Mouse (Mus musculus) heart, postnatal 36 days (tissue): ENCODE results near the gene Tpsb2. TPM values are rescaled to one million over a fixed set of nuclear protein-coding genes. Genes with fewer than 3 reads are reported as not detected.
A peak's percentile ranks its signal among the peaks of the same experiment; 100 is the strongest.

Experiments
- DNase-seq, 2 experiments: peaks; one replicate each; pipeline ENCODE4 v3.0.0; 2021 to 2022
- intact Hi-C: fragments of 180-260 bp; cut with DNase I; formaldehyde crosslinking; loops from one replicate; pipeline ENCODE4 v1.15.1; 2025
- total RNA-seq, 2 experiments: library from RNA; stranded (reverse); gene quantifications; 2 replicates each; pipeline ENCODE4 v1.2.3; 2021

The Tpsb2 gene
- total RNA-seq, 2 experiments from 2014 or later = 1.8 to 2.2 TPM

DNA sequence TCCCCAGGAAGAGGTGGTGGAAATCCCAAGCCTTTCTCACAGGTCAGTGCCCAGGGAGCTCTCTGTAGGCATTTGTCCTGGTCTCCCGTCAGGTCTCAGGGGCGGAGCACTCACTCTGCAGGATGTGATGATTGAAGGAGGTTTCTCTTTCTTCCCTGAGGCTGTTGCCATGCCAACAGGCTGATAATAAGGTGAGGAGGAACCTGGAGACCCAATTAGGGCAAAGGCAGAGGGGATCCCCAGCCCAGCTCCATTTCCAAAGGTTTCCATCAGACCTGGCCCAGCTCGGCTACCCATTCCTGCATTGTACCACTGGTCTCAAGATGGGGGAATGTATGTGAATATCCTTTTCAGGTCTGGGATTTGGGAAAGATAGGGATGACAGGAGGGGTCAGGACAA lies 38.1 kb downstream of the Tpsb2 start:
- no peak for DNase-seq
- intact Hi-C loops = no loop called here

DNA sequence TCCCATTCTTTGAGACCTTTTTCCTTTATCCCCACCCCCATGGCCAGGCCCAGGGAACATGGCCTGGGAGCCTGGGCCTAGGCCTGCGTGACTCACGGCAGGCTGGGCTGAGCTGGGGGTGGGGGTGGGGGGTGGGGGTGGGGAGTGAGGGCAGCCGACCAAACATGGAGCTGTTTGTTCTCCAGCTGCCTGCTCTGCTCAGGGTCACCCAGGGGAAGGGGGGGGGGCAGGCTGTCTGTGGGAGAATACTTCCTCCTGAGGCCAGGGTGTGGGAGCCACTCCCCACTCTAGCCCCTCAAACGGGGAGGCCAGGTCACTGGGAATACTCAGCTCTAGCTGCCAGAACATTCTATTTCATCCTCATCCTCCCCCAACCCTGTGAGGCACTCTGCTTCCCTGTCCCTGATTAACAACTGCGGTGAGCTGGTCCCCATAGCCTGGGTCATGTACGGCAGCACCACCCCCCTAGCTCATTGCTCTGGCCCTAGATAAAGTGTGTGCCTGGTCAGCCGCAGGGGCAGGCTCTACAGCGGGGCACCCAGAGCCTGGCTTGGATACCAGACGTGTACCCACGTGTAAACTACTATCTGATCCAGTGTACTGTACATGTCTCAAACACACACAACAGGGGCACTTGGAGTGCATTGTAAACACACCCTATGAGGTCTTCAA lies 39.3 kb downstream of the Tpsb2 start:
- peak in 1 of 2 experiments; percentile 14 for DNase-seq
- intact Hi-C loops = no loop called here

GRCm38 (mm10) chr17:25406011-25406441 lies 39.9 kb downstream of the Tpsb2 start:
- intact Hi-C loops = no loop called here
- peak in 1 of 2 experiments; percentile 14 for DNase-seq

GRCm38 (mm10) chr17:25407352-25407751 lies 41.2 kb downstream of the Tpsb2 start:
- intact Hi-C loops = no loop called here
- DNase-seq = no peak

DNA sequence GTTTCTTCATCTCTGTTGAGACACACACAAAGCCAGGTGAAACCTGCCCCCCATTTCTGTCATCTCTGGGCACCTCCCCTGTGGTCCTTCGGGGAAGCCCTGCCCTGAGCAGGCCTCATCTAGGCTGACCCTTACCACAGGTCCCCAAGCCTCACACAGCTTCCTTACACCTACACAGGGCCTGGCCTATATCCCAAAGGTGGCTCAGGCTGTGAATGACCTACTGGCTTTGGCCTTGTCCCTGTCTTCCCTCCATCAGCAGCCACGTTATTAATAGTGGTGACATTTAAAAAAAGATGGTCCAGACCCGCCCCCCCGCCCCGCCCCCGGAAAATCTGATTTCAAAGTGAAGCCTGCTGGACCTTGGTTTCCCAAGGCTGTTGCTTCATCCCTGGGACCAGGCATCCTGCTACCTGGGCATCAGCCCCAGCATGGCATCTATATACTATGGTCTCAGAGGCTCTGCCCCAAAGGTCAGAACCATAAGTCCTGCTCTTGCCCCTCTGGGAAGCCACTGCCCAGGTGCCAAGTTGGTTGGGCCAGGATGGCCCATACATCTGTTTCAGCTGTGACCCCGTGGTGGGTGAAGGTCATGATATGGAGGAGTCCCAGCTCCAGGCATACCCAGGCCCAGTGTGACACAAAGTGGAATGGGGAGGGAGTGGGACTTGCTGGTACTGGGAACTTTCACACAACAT lies 42.3 kb downstream of the Tpsb2 start:
- DNase-seq = no peak
- intact Hi-C loops = loop anchor here (2.0 kb wide), 1 partner anchor 24 kb away; the partner anchor contains the start of gene Cacna1h

GRCm38 (mm10) chr17:25409621-25410020 lies 43.5 kb downstream of the Tpsb2 start:
- DNase-seq = no peak
- intact Hi-C loops = loop anchor here (2.0 kb wide), 1 partner anchor 23 kb away; the partner anchor contains the start of gene Cacna1h

DNA sequence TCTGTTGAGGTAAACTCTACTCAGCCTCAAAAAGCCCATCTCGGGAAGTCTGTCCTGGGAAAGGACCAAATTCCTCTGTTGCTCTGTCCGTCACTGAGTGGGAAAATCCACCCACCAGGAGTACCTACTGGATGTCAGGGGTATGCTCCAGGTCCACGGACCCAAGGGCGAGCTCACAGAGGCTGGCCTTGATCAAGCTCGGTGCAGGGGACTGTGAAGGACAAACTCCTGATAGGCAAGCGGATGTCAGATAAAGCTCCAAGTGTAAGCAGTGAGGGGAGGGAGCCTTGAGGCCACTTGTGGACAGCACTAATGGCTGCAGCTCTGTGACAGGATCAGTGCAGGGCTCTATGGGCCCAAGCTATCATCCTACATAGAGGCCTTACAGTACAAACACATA lies 44.1 kb downstream of the Tpsb2 start:
- no peak for DNase-seq
- intact Hi-C loops = no loop called here

DNA sequence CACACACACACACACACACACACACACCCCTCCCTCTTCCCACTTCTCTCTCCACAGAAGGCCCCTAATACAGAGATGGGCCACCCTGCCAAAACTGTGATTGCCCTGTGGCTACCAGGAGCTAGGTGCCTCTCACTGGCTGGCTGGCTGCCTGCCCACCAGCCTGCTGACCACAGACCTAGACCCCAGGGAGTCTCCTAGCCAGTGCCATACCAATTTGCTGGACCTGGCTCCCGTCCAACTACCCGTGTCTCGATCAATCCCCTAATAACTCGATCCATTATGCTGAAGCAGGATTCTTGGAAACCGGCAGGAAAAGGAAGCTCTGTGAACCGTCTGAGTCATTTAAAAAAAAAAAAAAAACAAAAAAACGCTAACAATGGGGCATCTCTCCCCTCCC lies 44.7 kb downstream of the Tpsb2 start:
- DNase-seq = no peak
- intact Hi-C loops = no loop called here

DNA sequence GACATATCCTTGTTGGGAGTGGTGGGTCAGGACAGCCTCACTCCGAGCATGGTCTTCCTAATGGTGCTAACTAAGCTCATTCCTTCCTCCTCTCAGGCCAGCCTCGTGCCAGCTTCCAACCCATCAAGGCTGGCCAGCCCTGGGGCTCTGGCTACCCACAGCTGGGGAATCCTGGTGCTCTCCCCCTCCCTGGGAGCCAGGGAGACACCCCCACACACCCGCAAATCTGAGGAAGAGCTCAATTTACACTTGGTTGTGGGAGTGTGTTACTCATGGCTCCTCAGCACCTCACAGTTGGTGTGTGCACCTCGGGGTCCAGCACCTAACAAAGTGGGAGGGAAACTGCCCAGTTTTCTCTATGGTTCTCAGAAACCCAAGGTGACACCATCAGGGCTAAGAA lies 45.1 kb downstream of the Tpsb2 start:
- intact Hi-C loops = no loop called here
- no peak for DNase-seq

DNA sequence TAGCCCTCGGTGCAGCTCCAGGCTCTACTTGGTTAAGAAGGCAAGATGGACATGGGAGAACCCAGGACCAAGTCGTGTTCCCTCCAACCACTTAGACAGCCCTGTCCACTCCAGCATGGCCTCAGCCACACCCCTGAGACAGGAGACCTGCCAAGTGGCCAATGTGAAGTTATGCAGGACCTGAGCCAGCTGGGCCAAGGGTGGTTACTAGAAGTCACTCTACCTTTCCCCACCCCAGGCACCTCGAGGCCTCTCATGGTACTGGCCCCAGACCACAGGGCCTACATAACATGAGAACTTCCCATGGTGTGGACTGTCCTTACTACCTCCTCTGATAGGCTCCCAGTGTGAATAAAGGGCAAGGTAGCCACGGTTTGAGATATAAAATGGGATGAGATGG lies 48.1 kb downstream of the Tpsb2 start:
- peak; percentile 28 for DNase-seq
- intact Hi-C loops = no loop called here

DNA sequence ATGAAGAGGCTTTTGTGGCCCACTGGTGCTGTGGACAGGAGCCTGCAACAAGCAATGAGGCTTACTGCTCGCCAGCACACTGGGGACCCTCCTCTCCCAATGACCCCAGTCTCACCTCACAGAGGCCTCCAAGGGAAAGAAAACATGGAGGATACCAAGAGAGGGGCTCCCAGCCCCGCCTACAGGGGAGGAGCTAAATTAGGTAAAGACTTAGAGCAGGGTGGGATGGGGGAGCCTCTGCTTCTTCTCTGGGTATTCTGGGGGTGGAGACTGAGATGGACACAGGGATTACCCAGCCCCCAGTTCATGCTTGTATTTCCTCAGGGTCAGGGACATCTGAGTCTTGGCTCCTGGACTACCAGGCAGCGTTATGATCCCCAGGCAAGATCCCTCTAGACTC lies 48.8 kb downstream of the Tpsb2 start:
- intact Hi-C loops = no loop called here
- no peak for DNase-seq

DNA sequence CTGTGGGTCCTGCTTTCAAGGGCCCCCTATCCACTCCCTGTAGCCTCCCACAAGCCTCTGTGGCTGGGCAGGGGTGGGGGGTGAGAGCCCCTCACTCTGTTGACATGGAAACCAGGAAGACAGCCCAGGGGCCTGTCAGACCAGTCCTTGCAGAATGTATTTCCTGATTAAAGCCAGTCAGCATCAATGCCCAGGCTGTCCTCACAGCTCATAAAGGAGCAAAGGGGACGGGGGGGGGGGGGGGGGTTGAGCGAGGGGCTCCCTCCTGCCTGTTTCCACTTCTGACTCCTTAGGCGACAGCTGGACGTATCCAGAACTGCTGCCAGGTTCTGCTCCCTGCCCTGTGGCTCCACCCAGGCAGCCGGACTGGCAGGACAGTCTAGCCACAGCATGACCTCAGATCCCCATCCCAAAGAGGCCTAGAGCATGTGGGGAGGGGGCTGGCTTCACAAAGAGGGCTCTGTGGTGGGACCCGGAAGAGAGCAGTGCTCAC lies 49.4 kb downstream of the Tpsb2 start:
- DNase-seq = no peak
- intact Hi-C loops = no loop called here

DNA sequence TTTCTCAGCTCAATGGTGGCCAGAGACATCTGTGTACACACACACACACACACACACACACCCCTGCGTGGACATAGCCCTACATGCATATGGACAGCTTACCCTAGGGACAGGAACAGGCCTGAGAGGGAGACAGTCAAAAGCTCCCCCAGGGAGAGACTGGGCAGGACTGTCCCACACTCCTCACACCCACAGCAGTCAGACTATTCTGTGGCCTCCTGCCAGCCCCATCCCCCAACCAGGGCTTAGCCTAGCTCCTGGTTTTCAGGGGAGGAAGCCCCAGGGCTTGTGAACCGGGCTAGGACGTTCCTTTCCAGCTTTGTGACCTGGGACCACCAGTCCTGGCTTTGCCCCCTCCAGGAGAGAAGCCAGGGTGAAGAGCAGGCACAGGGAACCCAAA lies 50.1 kb downstream of the Tpsb2 start:
- no peak for DNase-seq
- intact Hi-C loops = no loop called here

- no peak for DNase-seq
- intact Hi-C loops = no loop called here
Measured at GRCm38 (mm10) chr17:25417990-25418389, 51.9 kb downstream of the Tpsb2 start.

Other genes with a start within 250 kb of the Tpsb2 start
- gene Ptx4, start 245.5 kb upstream of the Tpsb2 start, total RNA-seq = 1 to 10 TPM; 4.2 to 6.7 TPM
- gene Clcn7, start 232.9 kb upstream of the Tpsb2 start, total RNA-seq = 10 to 100 TPM; 28.7 to 34.3 TPM
- gene Ccdc154, start 203.8 kb upstream of the Tpsb2 start, total RNA-seq = not detected
- not detected for gene Gm38655, start 190.8 kb upstream of the Tpsb2 start, total RNA-seq
- 10 to 100 TPM; 20.8 to 22.5 TPM for gene BC003965, start 181.8 kb upstream of the Tpsb2 start, total RNA-seq
- 10 to 100 TPM in 1 of 2 experiments, 1 to 10 TPM in 1; 8.7 to 10.2 TPM for gene Unkl, start 177.9 kb upstream of the Tpsb2 start, total RNA-seq
- gene Gnptg, start 126.2 kb upstream of the Tpsb2 start, total RNA-seq = 10 to 100 TPM; 13.9 TPM
- gene Tsr3, start 126.1 kb upstream of the Tpsb2 start, total RNA-seq = 10 to 100 TPM in 1 of 2 experiments, 1 to 10 TPM in 1; 8.6 to 11.0 TPM
- under 1 TPM; 0.42 to 0.43 TPM for gene Baiap3, start 109.9 kb upstream of the Tpsb2 start, total RNA-seq
- 10 to 100 TPM; 84.3 to 95.1 TPM for gene Ube2i, start 91.7 kb upstream of the Tpsb2 start, total RNA-seq
- gene Prss34, start 67.9 kb upstream of the Tpsb2 start, total RNA-seq = under 1 TPM; 0.22 to 0.25 TPM
- not detected for gene Prss28, start 57.7 kb upstream of the Tpsb2 start, total RNA-seq
- gene Prss29, start 47.7 kb upstream of the Tpsb2 start, total RNA-seq = not detected
- gene Tpsab1, start 20.7 kb upstream of the Tpsb2 start, total RNA-seq = under 1 TPM; 0.70 to 0.86 TPM
- under 1 TPM in 1 of 2 experiments, not detected in 1; 0.30 TPM for gene Tpsg1, start 3.0 kb downstream of the Tpsb2 start, total RNA-seq
- gene Cacna1h, start 67.5 kb downstream of the Tpsb2 start, total RNA-seq = 1 to 10 TPM; 5.4 to 6.5 TPM
- under 1 TPM in 1 of 2 experiments, not detected in 1; 0.47 TPM for gene Tekt4, start 88.3 kb downstream of the Tpsb2 start, total RNA-seq
- gene Sstr5, start 131.0 kb downstream of the Tpsb2 start, total RNA-seq = not detected
- gene Sox8, start 204.4 kb downstream of the Tpsb2 start, total RNA-seq = under 1 TPM; 0.33 to 0.49 TPM
- gene Lmf1, start 212.8 kb downstream of the Tpsb2 start, total RNA-seq = 10 to 100 TPM; 27.4 to 33.8 TPM